Mouse (Mus musculus) MEL (cell line): ENCODE data around the gene Tbcd. TPM values are rescaled to one million over a fixed set of nuclear protein-coding genes. Genes with fewer than 3 reads are reported as not detected.

ENCODE experiments used
- DNase-seq: peaks from one replicate; pipeline ENCODE4 v3.0.0; 2011; ENCODE audit warnings: low read depth, low spot score
- H3K27ac ChIP-seq: 2 replicates; pipeline ENCODE4 v1.5.1; 2012; ENCODE audit warnings: low read depth, mild to moderate bottlenecking, control low read depth, low read length, moderate library complexity; ENCODE audit not compliant: control insufficient read depth
- H3K27me3 ChIP-seq, 2 experiments: fragments of 150-350 bp in 1 of 2; sonication (generic) in 1 of 2; 2 replicates each; pipeline ENCODE4 v1.6.1; 2012; ENCODE audit warnings: low read length in 2 of 2, mild to moderate bottlenecking in 2 of 2, improper control_type of control experiment in 1 of 2, moderate library complexity in 1 of 2; ENCODE audit not compliant: insufficient read depth in 2 of 2, control insufficient read depth in 1 of 2
- H3K36me3 ChIP-seq, 2 experiments: 2 replicates each; pipeline ENCODE4 v1.6.1; 2012 to 2014; ENCODE audit warnings: low read length in 2 of 2, improper control_type of control experiment in 1 of 2, inconsistent platforms in 1 of 2, mild to moderate bottlenecking in 1 of 2; ENCODE audit not compliant: insufficient read depth in 2 of 2, control insufficient read depth in 1 of 2
- H3K4me1 ChIP-seq, 2 experiments: fragments of 150-350 bp in 1 of 2; sonication (generic) in 1 of 2; 2 replicates each; pipeline ENCODE4 v1.6.1; 2012; ENCODE audit warnings: low read length in 2 of 2, improper control_type of control experiment in 1 of 2, mild to moderate bottlenecking in 1 of 2; ENCODE audit not compliant: insufficient read depth in 2 of 2, control insufficient read depth in 1 of 2
- H3K4me3 ChIP-seq, 2 experiments: fragments of 150-350 bp in 1 of 2; sonication (generic) in 1 of 2; 2 replicates each; pipeline ENCODE4 v1.5.1; 2012; ENCODE audit warnings: low read depth in 2 of 2, low read length in 2 of 2, mild to moderate bottlenecking in 2 of 2, moderate library complexity in 2 of 2, control low read depth in 1 of 2, improper control_type of control experiment in 1 of 2; ENCODE audit not compliant: control insufficient read depth in 1 of 2, insufficient read depth in 1 of 2
- H3K79me2 ChIP-seq: 2 replicates; pipeline ENCODE4 v1.6.1; 2012; ENCODE audit warnings: mild to moderate bottlenecking, low read length, moderate library complexity; ENCODE audit not compliant: control insufficient read depth, poor library complexity, insufficient read depth
- H3K9ac ChIP-seq: 2 replicates; pipeline ENCODE4 v1.6.1; 2012; ENCODE audit warnings: low read depth, mild to moderate bottlenecking, control low read depth, low read length, moderate library complexity; ENCODE audit not compliant: control insufficient read depth, poor library complexity, severe bottlenecking
- H3K9me3 ChIP-seq: fragments of 150-350 bp; sonication (generic); replicated peaks from 2 replicates; pipeline ENCODE4 v1.6.1; 2012; ENCODE audit warnings: mild to moderate bottlenecking, low read length, improper control_type of control experiment, moderate library complexity; ENCODE audit not compliant: insufficient read depth
- BHLHE40 ChIP-seq: IDR thresholded peaks from 2 replicates; pipeline ENCODE4 v1.6.1; 2012; ENCODE audit warnings: low read depth, mild to moderate bottlenecking, inconsistent platforms, low read length, improper control_type of control experiment, borderline replicate concordance
- CHD1 ChIP-seq: IDR thresholded peaks from 2 replicates; pipeline ENCODE4 v1.6.1; 2012; ENCODE audit warnings: low read depth, mild to moderate bottlenecking, inconsistent platforms, low read length, improper control_type of control experiment
- CHD2 ChIP-seq: IDR thresholded peaks from 2 replicates; pipeline ENCODE4 v1.6.1; 2011; ENCODE audit warnings: low read length, improper control_type of control experiment
- CTCF ChIP-seq, 3 experiments: IDR thresholded peaks in 2 of 3; conservative IDR thresholded peaks in 1 of 3; 2 replicates each; pipeline ENCODE4 v1.5.1; 2011 to 2012; ENCODE audit warnings: low read length in 3 of 3, low read depth in 2 of 3, mild to moderate bottlenecking in 2 of 3, improper control_type of control experiment in 1 of 3, inconsistent platforms in 1 of 3, mixed read lengths in 1 of 3, moderate library complexity in 1 of 3; ENCODE audit not compliant: control insufficient read depth in 1 of 3, insufficient read depth in 1 of 3, poor library complexity in 1 of 3, severe bottlenecking in 1 of 3
- E2F4 ChIP-seq: IDR thresholded peaks from 2 replicates; pipeline ENCODE4 v1.6.1; 2011; ENCODE audit warnings: low read depth, low read length, improper control_type of control experiment, borderline replicate concordance
- ELF1 ChIP-seq: IDR thresholded peaks from 2 replicates; pipeline ENCODE4 v1.6.1; 2014; ENCODE audit warnings: low read depth, mild to moderate bottlenecking, inconsistent platforms, low read length, improper control_type of control experiment, moderate library complexity
- EP300 ChIP-seq, 2 experiments: IDR thresholded peaks; 2 replicates each; pipeline ENCODE4 v1.6.1; 2011; ENCODE audit warnings: improper control_type of control experiment in 2 of 2, low read length in 2 of 2, low read depth in 1 of 2, mild to moderate bottlenecking in 1 of 2
- ETS1 ChIP-seq: IDR thresholded peaks from 2 replicates; pipeline ENCODE4 v1.6.1; 2012; ENCODE audit warnings: low read depth, mild to moderate bottlenecking, inconsistent platforms, low read length, improper control_type of control experiment, moderate library complexity
- GATA1 ChIP-seq: IDR thresholded peaks from 2 replicates; pipeline ENCODE4 v1.6.1; 2011; ENCODE audit warnings: low read depth, low read length, improper control_type of control experiment
- HCFC1 ChIP-seq: IDR thresholded peaks from 2 replicates; pipeline ENCODE4 v1.6.1; 2012; ENCODE audit warnings: low read depth, mild to moderate bottlenecking, inconsistent platforms, low read length, improper control_type of control experiment, moderate library complexity
- JUND ChIP-seq: IDR thresholded peaks from 2 replicates; pipeline ENCODE4 v1.6.1; 2011; ENCODE audit warnings: low read depth, mild to moderate bottlenecking, improper control_type of control experiment, low read length
- KAT2A ChIP-seq: conservative IDR thresholded peaks from 2 replicates; pipeline ENCODE4 v1.6.1; 2012; ENCODE audit warnings: low read depth, low read length, improper control_type of control experiment, inconsistent platforms
- MAFK ChIP-seq: IDR thresholded peaks from 2 replicates; pipeline ENCODE4 v1.6.1; 2011; ENCODE audit warnings: low read depth, mild to moderate bottlenecking, low read length, improper control_type of control experiment, borderline replicate concordance
- MAX ChIP-seq: IDR thresholded peaks from 2 replicates; pipeline ENCODE4 v1.6.1; 2011; ENCODE audit warnings: low read length, improper control_type of control experiment
- MAZ ChIP-seq: IDR thresholded peaks from 2 replicates; pipeline ENCODE4 v1.6.1; 2012; ENCODE audit warnings: low read depth, mild to moderate bottlenecking, inconsistent platforms, low read length, improper control_type of control experiment
- MEF2A ChIP-seq: IDR thresholded peaks from 2 replicates; pipeline ENCODE4 v1.6.1; 2014; ENCODE audit warnings: low read depth, mild to moderate bottlenecking, inconsistent platforms, low read length, improper control_type of control experiment; ENCODE audit not compliant: poor library complexity, insufficient replicate concordance, severe bottlenecking; ENCODE audit errors: extremely low read depth
- MXI1 ChIP-seq: IDR thresholded peaks from 2 replicates; pipeline ENCODE4 v1.6.1; 2011; ENCODE audit warnings: mild to moderate bottlenecking, low read depth, low read length, improper control_type of control experiment
- MYC ChIP-seq: IDR thresholded peaks from 2 replicates; pipeline ENCODE4 v1.6.1; 2011; ENCODE audit warnings: low read depth, mild to moderate bottlenecking, low read length, improper control_type of control experiment, moderate library complexity
- NRF1 ChIP-seq: IDR thresholded peaks from 2 replicates; pipeline ENCODE4 v1.6.1; 2014; ENCODE audit warnings: low read depth, mild to moderate bottlenecking, inconsistent platforms, low read length, improper control_type of control experiment, moderate library complexity; ENCODE audit not compliant: poor library complexity, insufficient read depth, severe bottlenecking
- POLR2A ChIP-seq, 2 experiments: IDR thresholded peaks; 2 replicates each; pipeline ENCODE4 v1.6.1; 2011 to 2012; ENCODE audit warnings: low read length in 2 of 2, mild to moderate bottlenecking in 2 of 2, control low read depth in 1 of 2, improper control_type of control experiment in 1 of 2, low read depth in 1 of 2, moderate library complexity in 1 of 2; ENCODE audit not compliant: control insufficient read depth in 1 of 2, insufficient read depth in 1 of 2, poor library complexity in 1 of 2
- POLR2AphosphoS2 ChIP-seq: IDR thresholded peaks from 2 replicates; pipeline ENCODE4 v1.6.1; 2011; ENCODE audit warnings: low read length, improper control_type of control experiment
- POLR2AphosphoS5 ChIP-seq: IDR thresholded peaks from 2 replicates; pipeline ENCODE4 v1.6.1; 2012; ENCODE audit warnings: low read depth, borderline replicate concordance, mild to moderate bottlenecking, inconsistent platforms, low read length, moderate library complexity, mixed read lengths
- RAD21 ChIP-seq: IDR thresholded peaks from 2 replicates; pipeline ENCODE4 v1.6.1; 2011; ENCODE audit warnings: mild to moderate bottlenecking, low read depth, low read length, improper control_type of control experiment
- RCOR1 ChIP-seq: IDR thresholded peaks from 2 replicates; pipeline ENCODE4 v1.6.1; 2012; ENCODE audit warnings: low read depth, mild to moderate bottlenecking, inconsistent platforms, low read length, improper control_type of control experiment
- SIN3A ChIP-seq: IDR thresholded peaks from 2 replicates; pipeline ENCODE4 v1.6.1; 2012; ENCODE audit warnings: low read length, improper control_type of control experiment, inconsistent platforms
- SMC3 ChIP-seq: IDR thresholded peaks from 2 replicates; pipeline ENCODE4 v1.6.1; 2011; ENCODE audit warnings: low read depth, low read length, improper control_type of control experiment
- TBP ChIP-seq: IDR thresholded peaks from 2 replicates; pipeline ENCODE4 v1.8.0; 2011; ENCODE audit warnings: low read depth, low read length, improper control_type of control experiment
- TCF12 ChIP-seq: IDR thresholded peaks from 2 replicates; pipeline ENCODE4 v1.6.1; 2014; ENCODE audit warnings: low read depth, mild to moderate bottlenecking, inconsistent platforms, low read length, improper control_type of control experiment, moderate library complexity
- UBTF ChIP-seq: IDR thresholded peaks from 2 replicates; pipeline ENCODE4 v1.6.1; 2012; ENCODE audit warnings: low read depth, mild to moderate bottlenecking, inconsistent platforms, low read length, improper control_type of control experiment, moderate library complexity, borderline replicate concordance; ENCODE audit not compliant: insufficient read depth
- USF1 ChIP-seq: IDR thresholded peaks from 2 replicates; pipeline ENCODE4 v1.6.1; 2014; ENCODE audit warnings: low read depth, mild to moderate bottlenecking, inconsistent platforms, low read length, improper control_type of control experiment, moderate library complexity
- USF2 ChIP-seq, 2 experiments: IDR thresholded peaks; 2 replicates each; pipeline ENCODE4 v1.6.1; 2011 to 2012; ENCODE audit warnings: improper control_type of control experiment in 2 of 2, low read length in 2 of 2, borderline replicate concordance in 1 of 2, inconsistent platforms in 1 of 2, low read depth in 1 of 2, mild to moderate bottlenecking in 1 of 2; ENCODE audit not compliant: insufficient read depth in 1 of 2
- ZKSCAN1 ChIP-seq: IDR thresholded peaks from 2 replicates; pipeline ENCODE4 v1.6.1; 2012; ENCODE audit warnings: low read depth, mild to moderate bottlenecking, inconsistent platforms, low read length, improper control_type of control experiment, moderate library complexity
- ZMIZ1 ChIP-seq: IDR thresholded peaks from 2 replicates; pipeline ENCODE4 v1.6.1; 2012; ENCODE audit warnings: low read depth, mild to moderate bottlenecking, inconsistent platforms, low read length, improper control_type of control experiment, moderate library complexity
- ZNF384 ChIP-seq: IDR thresholded peaks from 2 replicates; pipeline ENCODE4 v1.6.1; 2012; ENCODE audit warnings: low read depth, mild to moderate bottlenecking, inconsistent platforms, low read length, improper control_type of control experiment
- polyA plus RNA-seq, 2 experiments: library from polyadenylated mRNA; stranded (reverse) in 1 of 2; unstranded in 1 of 2; fragments of >175 nt in 1 of 2; fragments of >200 nt in 1 of 2; gene quantifications; 2 replicates each; pipeline versions ENCODE4 v1.2.1 to v1.2.4; 2012; ENCODE audit warnings: low replicate concordance in 2 of 2, low read depth in 1 of 2; ENCODE audit not compliant: insufficient read length in 2 of 2, insufficient read depth in 1 of 2, missing spikeins in 1 of 2
- total RNA-seq: library from RNA; depleted of rRNA; stranded (reverse); fragments of 300-350 nt; gene quantifications from 2 replicates; pipeline ENCODE4 v1.2.3, GENCODE M21; 2012

Tbcd gene
- total and polyA plus RNA-seq, 3 experiments, result 50.0 to 65.3 TPM; not detected in 1

DNA sequence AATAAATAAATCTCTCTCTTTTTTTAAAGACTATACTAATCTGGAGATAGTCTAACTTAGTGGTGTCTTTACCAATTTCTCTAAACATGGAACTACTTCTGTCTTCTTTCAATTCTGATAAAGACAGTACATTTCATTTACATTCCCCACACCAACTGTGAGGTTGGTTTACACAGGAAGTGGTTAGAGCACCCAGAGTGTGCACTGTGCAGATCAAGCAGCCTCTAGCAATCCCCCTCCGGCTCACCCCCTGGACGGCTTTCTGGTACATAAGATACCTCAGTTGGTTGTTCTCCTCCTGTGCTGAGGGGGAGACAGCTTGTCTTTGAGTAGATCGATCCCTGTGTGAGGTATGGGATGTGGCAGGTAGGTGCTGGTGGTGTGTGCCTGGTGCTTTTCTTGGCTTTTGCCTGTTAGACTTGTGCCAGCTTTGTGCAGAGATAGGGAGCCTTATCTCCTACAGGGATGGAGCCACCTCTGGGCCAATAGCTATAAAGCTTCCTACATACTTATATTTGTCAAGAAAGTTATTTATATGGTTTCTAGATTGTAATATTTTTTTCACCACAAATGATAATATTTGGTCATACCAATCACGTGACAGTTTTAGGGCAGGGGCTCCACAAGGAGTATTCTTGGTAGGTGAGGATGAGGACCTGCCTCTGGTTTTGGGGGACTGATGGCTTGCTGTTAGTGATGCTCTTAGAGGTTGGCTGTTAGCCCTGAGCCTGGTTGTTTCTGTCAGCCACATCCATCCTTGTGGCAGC is 108.0 kb downstream of the Tbcd start:
- DNase-seq, result peak; percentile 97
- peak overlapping the region; percentile 93 for H3K27ac ChIP-seq
- peak overlapping the region; percentile 3; the same call in 1 of the 2 replicates for H3K9ac ChIP-seq
- H3K4me3 ChIP-seq, result peak overlapping the region in 1 of 2 experiments; percentile 9; a peak in 1 of 4 replicates
- peaks cover 28 to 29% of the 10 kb centered on the region in 2 experiments for H3K4me1 ChIP-seq
- peaks cover 10 to 29% of the 10 kb centered on the region in 2 experiments for H3K36me3 ChIP-seq
- no peaks in the 10 kb centered on the region for H3K9me3 ChIP-seq
- H3K27me3 ChIP-seq, result no peaks in the 10 kb centered on the region
- H3K79me2 ChIP-seq, result no peaks in the 10 kb centered on the region
- TF ChIP-seq ZMIZ1, result no peak
- TF ChIP-seq BHLHE40, result peak; percentile 72
- peak; percentile 61 for TF ChIP-seq MYC
- peak; percentile 94 to 97 for TF ChIP-seq EP300 (IDR thresholded peaks at IDR 0.05; ENCODE audit: low read depth in 1 of 2, low read length in 2 of 2)
- TF ChIP-seq MAX, result no peak; the same call in none of the 2 replicates
- peak; percentile 39 for TF ChIP-seq CHD2
- TF ChIP-seq MAZ, result peak; percentile 92
- TF ChIP-seq CHD1, result no peak; the same call in 1 of the 2 replicates
- TF ChIP-seq TBP, result peak; percentile 69
- TF ChIP-seq MXI1, result no peak
- TF ChIP-seq RCOR1, result peak; percentile 78
- 0 out of 2 replicates have a peak, but pooled peaks have one; percentile 56 for TF ChIP-seq E2F4
- peak; percentile 84 for TF ChIP-seq GATA1
- no peak for TF ChIP-seq ZKSCAN1
- no peak; a peak in 1 of 4 replicates for TF ChIP-seq POLR2A (IDR thresholded peaks at IDR 0.05; ENCODE audit: control insufficient read depth in 1 of 2, insufficient read depth in 1 of 2, low read depth in 1 of 2, low read length in 2 of 2, poor library complexity in 1 of 2)
- TF ChIP-seq SMC3, result 0 out of 2 replicates have a peak, but pooled peaks have one; percentile 1
- TF ChIP-seq UBTF, result no peak; the same call in 1 of the 2 replicates
- TF ChIP-seq USF1, result peak; percentile 92
- 0 out of 2 replicates have a peak, but pooled peaks have one; percentile 59 for TF ChIP-seq JUND
- peak; percentile 55; the same call in 1 of the 2 replicates for TF ChIP-seq HCFC1
- TF ChIP-seq TCF12, result peak; percentile 93
- TF ChIP-seq ETS1, result peak; percentile 79
- peak; percentile 37 to 63; a peak in 2 of 4 replicates for TF ChIP-seq USF2 (IDR thresholded peaks at IDR 0.05; ENCODE audit: borderline replicate concordance in 1 of 2, insufficient read depth in 1 of 2, low read depth in 1 of 2, low read length in 2 of 2)
- TF ChIP-seq KAT2A, result no peak
- TF ChIP-seq MAFK, result no peak
- no peak for TF ChIP-seq NRF1
- TF ChIP-seq POLR2AphosphoS5, result no peak
- TF ChIP-seq SIN3A, result peak; percentile 81
- peak; percentile 29; the same call in 1 of the 2 replicates for TF ChIP-seq ELF1
- TF ChIP-seq ZNF384, result no peak; the same call in none of the 2 replicates
- no peak for TF ChIP-seq CTCF (IDR thresholded peaks at IDR 0.05 in 2 of 3, conservative IDR thresholded peaks at IDR 0.05 in 1 of 3; ENCODE audit: control insufficient read depth in 1 of 3, insufficient read depth in 1 of 3, low read depth in 2 of 3, low read length in 3 of 3, poor library complexity in 1 of 3, severe bottlenecking in 1 of 3)
- TF ChIP-seq MEF2A, result peak; percentile 74; the same call in 1 of the 2 replicates
- TF ChIP-seq POLR2AphosphoS2, result no peak
- no peak for TF ChIP-seq RAD21
